Mouse (Mus musculus): ENCODE data around the gene Vwa8.
"Not testable (repeated sequence)": the region's sequence is repeated elsewhere in the genome, so short reads cannot be mapped to it uniquely, and the experiment has no call there.

Gene Vwa8

GRCm38 (mm10) chr14:78935796-78936195, 86.9 kb downstream of the Vwa8 start:
- in situ Hi-C loops (cut with MboI; ENCODE audit: low pct_unique_long_range_greater_than_20kb in 1 of 2, low sequenced_read_pairs in 2 of 2, unreplicated experiment in 1 of 2) = no loop called here

- in situ Hi-C loops (cut with MboI; ENCODE audit: low pct_unique_long_range_greater_than_20kb in 1 of 2, low sequenced_read_pairs in 2 of 2, unreplicated experiment in 1 of 2) = no loop called here
Observed at GRCm38 (mm10) chr14:78941741-78942475, 93.1 kb downstream of the Vwa8 start.

GRCm38 (mm10) chr14:78955745-78956144, 106.9 kb downstream of the Vwa8 start:
- in situ Hi-C loops (cut with MboI; ENCODE audit: low pct_unique_long_range_greater_than_20kb in 1 of 2, low sequenced_read_pairs in 2 of 2, unreplicated experiment in 1 of 2) = no loop called here

GRCm38 (mm10) chr14:78970621-78971020, 121.8 kb downstream of the Vwa8 start:
- in situ Hi-C loops (cut with MboI; ENCODE audit: low pct_unique_long_range_greater_than_20kb in 1 of 2, low sequenced_read_pairs in 2 of 2, unreplicated experiment in 1 of 2) = no loop called here

GRCm38 (mm10) chr14:78972424-78972823, 123.6 kb downstream of the Vwa8 start:
- in situ Hi-C loops (cut with MboI; ENCODE audit: low pct_unique_long_range_greater_than_20kb in 1 of 2, low sequenced_read_pairs in 2 of 2, unreplicated experiment in 1 of 2) = no loop called here

- in situ Hi-C loops (cut with MboI; ENCODE audit: low pct_unique_long_range_greater_than_20kb in 1 of 2, low sequenced_read_pairs in 2 of 2, unreplicated experiment in 1 of 2) = no loop called here
Observed at GRCm38 (mm10) chr14:78983104-78983503, 134.3 kb downstream of the Vwa8 start.

- in situ Hi-C loops (cut with MboI; ENCODE audit: low pct_unique_long_range_greater_than_20kb in 1 of 2, low sequenced_read_pairs in 2 of 2, unreplicated experiment in 1 of 2) = no loop called here
Observed at GRCm38 (mm10) chr14:78984296-78984695, 135.4 kb downstream of the Vwa8 start.

- in situ Hi-C loops (cut with MboI; ENCODE audit: low pct_unique_long_range_greater_than_20kb in 1 of 2, low sequenced_read_pairs in 2 of 2, unreplicated experiment in 1 of 2) = no loop called here
Observed at GRCm38 (mm10) chr14:78987543-78987942, 138.7 kb downstream of the Vwa8 start.

GRCm38 (mm10) chr14:78992456-78992855, 143.6 kb downstream of the Vwa8 start:
- in situ Hi-C loops (cut with MboI; ENCODE audit: low pct_unique_long_range_greater_than_20kb in 1 of 2, low sequenced_read_pairs in 2 of 2, unreplicated experiment in 1 of 2) = no loop called here

GRCm38 (mm10) chr14:78993515-78993914, 144.7 kb downstream of the Vwa8 start:
- in situ Hi-C loops (cut with MboI; ENCODE audit: low pct_unique_long_range_greater_than_20kb in 1 of 2, low sequenced_read_pairs in 2 of 2, unreplicated experiment in 1 of 2) = no loop called here

- in situ Hi-C loops (cut with MboI; ENCODE audit: low pct_unique_long_range_greater_than_20kb in 1 of 2, low sequenced_read_pairs in 2 of 2, unreplicated experiment in 1 of 2) = no loop called here
Observed at GRCm38 (mm10) chr14:78996359-78996758, 147.5 kb downstream of the Vwa8 start.

- in situ Hi-C loops (cut with MboI; ENCODE audit: low pct_unique_long_range_greater_than_20kb in 1 of 2, low sequenced_read_pairs in 2 of 2, unreplicated experiment in 1 of 2) = no loop called here
Observed at GRCm38 (mm10) chr14:79003576-79003975, 154.7 kb downstream of the Vwa8 start.

GRCm38 (mm10) chr14:79017710-79018109, 168.9 kb downstream of the Vwa8 start:
- in situ Hi-C loops (cut with MboI; ENCODE audit: low pct_unique_long_range_greater_than_20kb in 1 of 2, low sequenced_read_pairs in 2 of 2, unreplicated experiment in 1 of 2) = not testable (repeated sequence)

GRCm38 (mm10) chr14:79018564-79018963, 169.7 kb downstream of the Vwa8 start:
- in situ Hi-C loops (cut with MboI; ENCODE audit: low pct_unique_long_range_greater_than_20kb in 1 of 2, low sequenced_read_pairs in 2 of 2, unreplicated experiment in 1 of 2) = no loop called here

GRCm38 (mm10) chr14:79021725-79022124, 172.9 kb downstream of the Vwa8 start:
- in situ Hi-C loops (cut with MboI; ENCODE audit: low pct_unique_long_range_greater_than_20kb in 1 of 2, low sequenced_read_pairs in 2 of 2, unreplicated experiment in 1 of 2) = no loop called here

GRCm38 (mm10) chr14:79028996-79029575, 180.2 kb downstream of the Vwa8 start:
- in situ Hi-C loops (cut with MboI; ENCODE audit: low pct_unique_long_range_greater_than_20kb in 1 of 2, low sequenced_read_pairs in 2 of 2, unreplicated experiment in 1 of 2) = no loop called here

GRCm38 (mm10) chr14:79030715-79031114, 181.9 kb downstream of the Vwa8 start:
- in situ Hi-C loops (cut with MboI; ENCODE audit: low pct_unique_long_range_greater_than_20kb in 1 of 2, low sequenced_read_pairs in 2 of 2, unreplicated experiment in 1 of 2) = no loop called here

GRCm38 (mm10) chr14:79031230-79031740, 182.4 kb downstream of the Vwa8 start:
- in situ Hi-C loops (cut with MboI; ENCODE audit: low pct_unique_long_range_greater_than_20kb in 1 of 2, low sequenced_read_pairs in 2 of 2, unreplicated experiment in 1 of 2) = no loop called here

- in situ Hi-C loops (cut with MboI; ENCODE audit: low pct_unique_long_range_greater_than_20kb in 1 of 2, low sequenced_read_pairs in 2 of 2, unreplicated experiment in 1 of 2) = no loop called here
Observed at GRCm38 (mm10) chr14:79033396-79033795, 184.5 kb downstream of the Vwa8 start.

- in situ Hi-C loops (cut with MboI; ENCODE audit: low pct_unique_long_range_greater_than_20kb in 1 of 2, low sequenced_read_pairs in 2 of 2, unreplicated experiment in 1 of 2) = no loop called here
Observed at GRCm38 (mm10) chr14:79034511-79034913, 185.7 kb downstream of the Vwa8 start.

All from mouse embryonic stem cell (cell line).